Mouse (Mus musculus) kidney, adult 2 months (tissue): ENCODE measurements around the gene Tecpr1.

Source experiments
- CTCF ChIP-seq: fragments of 200-500 bp; conservative IDR thresholded peaks from 2 replicates; pipeline ENCODE4 v1.5.1; 2011; ENCODE audit warnings: low read depth, mild to moderate bottlenecking, control low read depth, low read length, moderate library complexity, mixed read lengths; ENCODE audit not compliant: insufficient read depth, insufficient read length
- POLR2A ChIP-seq: fragments of 200-500 bp; IDR thresholded peaks from one replicate; pipeline ENCODE4 v1.6.1; 2011; ENCODE audit warnings: low read depth, low read length, control low read depth

DNA sequence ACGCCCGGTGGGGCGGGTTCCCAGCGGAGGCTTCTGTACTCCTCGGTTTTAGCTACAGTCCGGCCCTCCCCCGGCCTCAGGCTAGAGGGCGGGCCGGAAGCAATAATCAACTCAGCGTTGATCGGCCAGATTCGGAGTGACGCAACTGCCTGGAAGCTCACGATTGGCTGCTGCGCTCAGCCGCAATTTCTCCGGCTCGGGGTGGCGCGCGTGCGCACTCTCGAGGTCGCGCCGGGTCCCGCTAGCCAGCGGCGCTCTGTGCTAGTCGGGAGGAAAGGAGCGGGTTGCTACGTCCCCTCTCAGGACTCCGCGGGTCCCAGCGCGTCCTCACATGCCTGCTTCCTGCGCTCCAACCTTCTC lies at the start of gene Tecpr1:
- no peak for TF ChIP-seq CTCF
- peak; percentile 40 for TF ChIP-seq POLR2A
